Mouse (Mus musculus) brain, embryonic 14.5 days (tissue): ENCODE results near the gene Alg9.

Experiments used
- CTCF ChIP-seq: fragments of 200-500 bp; IDR thresholded peaks from 2 replicates; pipeline ENCODE4 v1.5.1; 2012; ENCODE audit warnings: inconsistent platforms, mild to moderate bottlenecking, moderate library complexity, borderline replicate concordance; ENCODE audit not compliant: insufficient read depth, insufficient read length; ENCODE audit errors: extremely low read depth
- POLR2A ChIP-seq: fragments of 200-500 bp; IDR thresholded peaks from 2 replicates; pipeline ENCODE4 v1.6.1; 2012; ENCODE audit warnings: mild to moderate bottlenecking, inconsistent platforms, borderline replicate concordance; ENCODE audit not compliant: poor library complexity, insufficient read depth, insufficient read length, severe bottlenecking; ENCODE audit errors: extremely low read depth

GRCm38 (mm10) chr9:50732560-50732959 is 42.3 kb upstream of the Alg9 start:
- TF ChIP-seq POLR2A (no peak), CTCF (no peak)
